Mouse (Mus musculus): Measurements from ENCODE around the gene C2cd2l.
A peak's percentile ranks its signal among the peaks of the same experiment; 100 is the strongest.
"Not testable (repeated sequence)": the region's sequence is repeated elsewhere in the genome, so short reads cannot be mapped to it uniquely, and the experiment has no call there.

The C2cd2l gene

DNA sequence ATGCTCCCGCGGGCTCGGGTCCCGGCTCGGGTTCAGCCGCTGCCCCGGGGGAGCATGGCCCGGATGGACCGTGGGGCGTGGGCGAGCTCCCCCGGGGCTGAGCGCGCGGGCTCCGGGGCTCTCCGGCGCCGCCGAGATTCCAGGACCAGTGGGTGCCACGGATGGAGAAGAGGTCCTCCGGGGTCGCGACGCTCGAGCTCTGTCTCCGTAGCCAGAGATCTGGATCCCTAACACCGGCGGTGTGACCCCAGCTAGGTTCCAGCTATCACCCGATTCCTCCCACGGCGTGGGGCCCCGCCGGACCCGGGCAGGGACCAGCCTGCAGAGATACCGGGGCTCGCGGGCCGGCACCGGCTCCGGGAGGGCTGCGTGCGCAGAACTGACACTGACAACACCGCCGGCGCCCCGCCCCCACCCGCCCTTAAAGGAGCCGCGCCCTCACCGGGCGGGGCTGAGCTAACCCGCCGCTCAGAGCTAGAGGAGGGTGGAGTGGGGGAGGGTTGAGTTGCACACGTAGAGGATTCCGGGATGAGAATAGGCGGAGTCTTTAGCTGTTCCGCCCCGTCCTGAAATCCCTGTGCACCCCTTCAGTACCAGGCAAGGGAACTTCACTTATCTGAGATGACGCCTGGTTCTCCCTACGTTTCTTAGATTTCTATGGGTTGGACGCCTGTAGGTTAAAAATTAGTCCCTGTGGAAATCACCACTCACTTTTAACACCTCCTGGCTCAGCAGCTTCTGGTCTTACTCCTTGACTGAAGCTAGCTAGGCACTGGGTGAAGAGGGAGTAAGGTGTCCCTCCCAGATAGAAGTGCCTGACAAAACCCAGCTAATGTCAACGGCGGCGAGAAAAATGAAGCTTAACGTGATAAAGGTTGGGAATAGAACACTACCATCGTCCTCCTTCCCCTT is at the start of gene C2cd2l:
Gene C2cd2l (minus strand): TSS at position 399 of the 912 bp plus-strand sequence.
- DNase-seq (ENCODE audit: low read depth, low spot score): peak; percentile 97

DNA sequence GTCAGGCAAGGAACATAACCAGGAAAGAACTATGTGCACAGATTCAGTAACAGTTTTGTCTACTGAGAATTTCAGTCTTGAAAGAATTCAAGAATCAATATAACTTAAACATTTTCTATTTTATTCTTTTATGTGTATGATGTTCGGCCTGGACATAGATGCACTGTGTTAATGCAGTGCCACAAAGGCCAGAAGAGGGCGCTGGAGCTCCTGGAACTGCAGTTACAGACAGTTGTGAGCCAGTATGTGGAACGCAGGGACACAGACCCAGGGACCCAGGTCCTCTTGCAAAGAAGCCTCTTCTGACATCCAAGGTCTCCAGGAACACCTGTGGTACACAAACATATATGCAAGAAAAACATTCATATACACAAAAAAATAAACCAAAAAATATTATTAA is 44.4 kb upstream of the C2cd2l start:
- peak; percentile 29 for DNase-seq (ENCODE audit: low read depth, low spot score)

DNA sequence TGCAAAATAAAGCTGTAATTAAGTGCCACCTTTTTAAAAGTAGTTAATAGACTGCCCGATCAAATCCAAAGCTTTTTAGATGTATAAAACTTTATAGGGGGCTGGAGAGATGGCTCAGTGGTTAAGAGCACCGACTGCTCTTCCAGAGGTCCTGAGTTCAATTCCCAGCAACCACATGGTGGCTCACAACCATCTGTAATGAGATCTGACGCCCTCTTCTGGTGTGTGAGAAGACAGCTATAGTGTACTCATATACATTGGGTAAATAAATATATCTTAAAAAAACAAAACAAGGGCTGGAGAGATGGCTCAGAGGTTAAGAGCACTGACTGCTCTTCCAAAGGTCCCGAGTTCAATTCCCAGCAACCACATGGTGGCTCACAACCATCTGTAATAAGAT is 41.8 kb upstream of the C2cd2l start:
- not testable (repeated sequence) for DNase-seq (ENCODE audit: low read depth, low spot score)

DNA sequence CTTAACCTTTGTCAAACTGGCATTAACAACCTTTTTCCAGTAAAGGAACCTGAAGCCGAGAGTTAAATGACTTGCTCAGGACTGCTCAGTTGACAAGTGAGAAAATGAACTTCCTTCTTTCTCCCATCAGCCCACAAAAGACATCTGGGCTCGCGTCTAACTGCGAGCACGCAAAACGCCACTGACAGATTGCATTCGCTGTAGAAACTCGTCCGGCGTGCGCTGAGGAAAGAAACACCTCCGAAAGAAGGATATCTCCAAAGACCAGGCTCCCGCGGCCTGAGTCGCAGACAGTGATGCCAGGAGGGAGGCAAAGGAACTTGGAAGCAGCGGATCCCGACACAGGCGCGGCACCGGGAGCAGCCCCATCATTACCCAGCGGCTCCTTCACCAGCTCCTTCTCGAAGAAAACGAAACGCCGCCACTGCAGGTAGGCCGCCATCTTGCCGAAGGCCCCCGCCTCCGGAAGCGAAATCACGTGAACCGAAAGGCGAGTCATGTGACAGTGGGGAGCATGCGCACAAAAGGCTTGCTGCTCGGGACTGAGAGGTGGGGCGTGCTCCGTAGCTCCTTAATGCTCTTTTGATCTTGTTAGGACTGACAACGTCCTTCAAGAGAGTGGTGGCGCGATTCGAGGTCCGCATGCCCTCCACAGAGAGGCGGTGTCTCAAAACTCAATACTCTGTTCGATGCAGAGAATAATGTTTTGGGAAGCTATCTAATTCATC is 41.3 kb upstream of the C2cd2l start, which contains the start of gene Vps11:
Gene Vps11 (minus strand): TSS at position 481 of the 728 bp plus-strand sequence.
- DNase-seq (ENCODE audit: low read depth, low spot score): peak; percentile 99

DNA sequence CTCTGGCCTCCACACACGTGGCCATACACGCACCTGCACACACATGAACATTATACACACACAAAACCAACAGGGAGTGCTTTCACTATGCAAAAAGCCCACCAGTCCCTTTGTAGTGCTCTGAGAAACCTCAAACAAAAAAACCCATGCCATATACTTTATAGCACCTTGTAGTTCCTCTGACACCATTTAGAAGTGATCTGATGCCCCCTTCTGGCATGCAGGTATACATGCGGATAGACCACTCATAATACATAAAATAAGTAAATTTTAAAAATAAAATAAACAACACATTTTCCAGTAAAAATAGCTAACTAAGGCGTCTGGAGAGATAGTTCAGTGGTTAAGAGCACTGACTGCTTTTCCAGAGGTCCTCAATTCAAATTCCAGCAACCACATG is 37.1 kb upstream of the C2cd2l start:
- DNase-seq (ENCODE audit: low read depth, low spot score): peak; percentile 41

DNA sequence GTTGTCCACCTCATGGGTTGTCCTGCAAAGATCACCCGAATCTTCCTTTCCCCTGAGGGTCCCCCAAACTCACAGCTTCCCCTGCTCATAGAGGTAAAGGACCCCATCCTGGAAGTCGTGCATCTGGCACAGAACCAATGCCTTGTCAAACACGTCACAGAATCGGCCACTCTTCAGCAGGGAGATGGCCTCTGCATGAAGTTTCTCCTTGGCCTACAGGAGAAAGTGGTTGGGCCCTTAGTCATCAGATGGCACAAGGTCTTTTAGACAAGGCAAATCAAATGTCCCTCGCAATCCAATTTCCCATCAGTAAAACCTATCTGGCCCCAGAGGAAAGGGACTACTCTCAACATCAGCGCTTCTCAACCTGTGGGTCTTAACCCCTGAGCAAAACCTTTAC is 33.1 kb upstream of the C2cd2l start:
- DNase-seq (ENCODE audit: low read depth, low spot score): no peak

DNA sequence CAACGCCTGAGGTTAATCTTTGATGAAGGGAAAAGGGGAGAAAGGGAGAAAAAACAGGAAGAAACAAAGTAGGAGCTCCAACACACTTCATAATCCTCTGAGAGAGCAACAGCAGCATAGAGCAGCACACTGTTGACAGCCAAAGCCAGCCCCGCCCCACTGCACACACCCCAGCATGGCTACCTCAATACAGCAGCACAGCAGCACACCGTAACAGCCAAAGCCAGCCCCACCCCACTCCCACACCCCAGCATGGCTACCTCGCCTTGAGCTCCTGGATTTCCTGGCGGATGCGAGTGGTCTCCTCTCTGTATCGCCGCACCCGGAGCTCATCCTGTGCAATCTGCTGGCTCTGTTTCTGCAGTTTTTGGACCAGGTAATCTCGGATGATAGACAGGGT is 32.3 kb upstream of the C2cd2l start:
- DNase-seq (ENCODE audit: low read depth, low spot score): no peak

DNA sequence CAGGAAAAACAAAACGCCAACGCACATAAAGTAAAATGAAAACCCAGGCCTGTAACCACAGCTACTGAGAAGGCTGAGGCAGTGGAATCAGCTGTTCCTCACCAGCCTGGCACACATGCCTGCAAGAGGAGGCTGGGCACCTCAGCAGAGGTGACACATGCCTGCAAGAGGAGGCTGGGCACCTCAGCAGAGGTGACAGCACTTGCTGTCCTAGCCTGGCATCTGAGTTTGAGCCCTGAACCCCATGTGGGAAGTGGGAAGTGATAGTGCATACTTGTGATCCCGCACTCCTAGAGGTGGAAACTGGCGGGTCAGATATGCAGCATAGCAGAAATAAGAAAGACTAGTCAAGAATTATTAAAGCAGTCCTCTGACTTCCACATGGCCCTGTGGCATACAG is 31.3 kb upstream of the C2cd2l start:
- DNase-seq (ENCODE audit: low read depth, low spot score): no peak

DNA sequence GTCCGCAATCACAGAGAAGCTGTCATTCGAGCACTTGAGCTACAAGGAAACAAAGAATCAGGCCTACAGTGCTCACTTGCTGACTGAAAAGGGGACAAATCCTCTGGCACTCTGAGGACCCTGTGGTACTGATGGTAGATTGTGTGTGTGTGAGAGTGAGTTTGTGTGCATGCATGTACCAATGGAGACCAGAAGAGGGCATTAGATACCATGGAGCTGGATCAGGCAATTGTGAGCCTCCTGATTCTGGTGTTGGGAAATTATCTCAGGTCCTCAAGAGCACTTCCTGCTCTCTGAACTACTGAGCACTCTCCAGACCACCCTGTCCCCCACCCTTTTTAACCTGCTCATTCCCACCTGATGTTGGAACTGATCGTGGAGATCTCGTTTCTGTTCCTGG is 28.5 kb upstream of the C2cd2l start:
- DNase-seq (ENCODE audit: low read depth, low spot score): no peak

DNA sequence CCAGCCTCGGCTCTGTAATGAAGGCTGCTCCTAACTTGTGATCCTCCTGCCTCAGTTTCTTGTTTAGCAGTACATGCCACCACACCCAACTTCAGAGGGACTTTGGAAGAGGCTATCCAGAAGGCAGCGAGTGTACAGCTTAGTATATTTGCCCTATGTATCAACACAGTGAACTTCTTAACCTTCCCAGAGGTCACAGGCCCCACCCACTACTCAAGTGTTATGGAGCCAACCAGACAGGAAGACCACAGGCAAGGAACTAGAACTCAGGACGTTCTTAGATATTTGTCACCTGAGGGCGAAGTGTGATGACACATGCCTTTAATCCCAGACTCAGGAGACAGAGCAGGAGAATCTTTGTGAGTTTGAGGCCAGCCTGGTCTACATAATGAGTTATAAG is 27.5 kb upstream of the C2cd2l start:
- DNase-seq (ENCODE audit: low read depth, low spot score): no peak

DNA sequence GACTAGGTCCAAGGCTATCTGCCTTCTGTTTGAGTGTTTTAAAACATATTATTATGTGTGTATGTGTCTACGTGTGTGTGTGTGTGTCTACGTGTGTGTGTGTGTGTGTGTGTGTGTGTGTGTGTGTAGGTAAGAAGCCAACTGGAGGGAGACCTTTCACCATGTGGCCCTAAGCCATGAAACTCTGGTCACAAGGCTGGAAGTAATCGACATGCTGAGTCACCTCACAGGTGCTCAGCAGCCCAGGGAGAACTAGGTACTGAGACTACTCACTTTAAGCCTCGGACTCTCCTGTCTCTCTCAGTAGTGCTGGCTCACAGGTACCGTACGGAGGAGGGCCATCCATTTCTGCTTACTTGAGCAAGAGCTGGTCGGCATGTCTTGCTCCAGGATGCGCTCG is 27.1 kb upstream of the C2cd2l start:
- DNase-seq (ENCODE audit: low read depth, low spot score): no peak

DNA sequence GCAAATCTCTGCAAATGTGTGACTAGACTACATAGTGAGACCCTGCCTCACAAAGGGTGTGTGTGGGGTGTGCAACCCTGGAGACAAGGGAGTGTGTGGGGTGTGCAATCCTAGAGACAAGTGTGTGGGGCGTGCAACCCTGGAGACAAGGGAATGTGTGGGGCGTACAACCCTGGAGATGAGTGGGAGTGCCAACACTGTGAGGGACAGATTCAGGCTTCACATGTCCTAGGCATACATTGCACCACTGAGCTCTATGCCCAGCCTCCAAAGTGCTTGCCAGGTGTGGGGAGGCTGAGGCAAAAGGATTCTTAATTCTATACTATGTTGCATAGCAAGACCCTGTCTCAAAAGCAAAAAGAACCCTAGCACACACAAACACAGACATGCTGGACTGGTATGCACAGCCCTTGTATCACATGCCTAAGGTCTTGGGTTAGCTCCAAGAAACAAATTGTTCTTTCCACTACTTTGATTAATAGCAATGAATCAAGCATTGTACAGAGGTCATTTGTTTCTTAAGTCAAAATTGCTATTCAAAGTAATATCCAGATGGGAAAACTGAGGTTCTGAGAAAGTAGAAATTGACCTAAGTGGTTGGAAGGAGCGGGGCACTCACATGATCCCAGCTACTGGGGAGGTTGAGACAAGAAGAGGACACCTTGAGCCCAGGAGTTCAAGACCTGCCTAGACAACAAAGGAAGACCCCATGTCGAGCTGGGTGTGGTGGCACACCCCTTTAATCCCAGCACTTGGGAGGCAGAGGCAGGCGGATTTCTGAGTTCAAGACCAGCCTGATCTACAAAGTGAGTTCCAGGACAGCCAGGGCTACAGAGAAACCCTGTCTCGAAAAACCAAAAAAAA is 25.7 kb upstream of the C2cd2l start:
- DNase-seq (ENCODE audit: low read depth, low spot score): no peak

DNA sequence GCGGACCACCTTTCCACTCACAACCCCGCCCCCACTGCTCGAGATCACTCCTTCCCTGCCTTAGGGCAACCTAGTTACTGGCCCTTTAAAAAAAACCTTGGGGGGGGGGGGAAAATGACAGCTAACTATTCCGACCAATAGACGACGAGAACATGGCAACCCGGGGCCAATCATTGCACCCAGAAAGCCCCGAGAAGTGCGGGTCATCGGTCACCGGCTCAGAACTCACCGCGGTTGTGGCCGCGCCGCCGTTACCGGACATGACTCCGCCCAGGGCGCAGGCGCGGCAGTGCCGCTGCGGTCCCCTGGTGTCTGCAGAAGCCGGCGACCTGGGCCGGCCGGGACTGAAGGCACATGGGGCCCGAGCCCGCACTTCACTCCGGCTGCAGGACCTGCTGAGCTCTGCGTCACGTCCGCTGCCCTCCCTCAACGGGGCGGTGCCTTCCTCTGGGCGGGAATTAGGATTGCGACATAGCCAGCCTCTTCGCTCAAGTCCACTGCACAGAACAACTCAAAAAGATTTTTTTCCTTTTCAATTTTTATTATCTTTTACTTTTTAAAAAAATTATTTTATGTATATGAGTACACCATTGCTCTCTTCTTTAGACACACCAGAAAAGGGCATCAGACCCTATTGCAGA is 23.8 kb upstream of the C2cd2l start, which contains the start of gene Hmbs:
Gene Hmbs (minus strand): TSS at position 448 of the 641 bp plus-strand sequence.
- DNase-seq (ENCODE audit: low read depth, low spot score): peak; percentile 88

DNA sequence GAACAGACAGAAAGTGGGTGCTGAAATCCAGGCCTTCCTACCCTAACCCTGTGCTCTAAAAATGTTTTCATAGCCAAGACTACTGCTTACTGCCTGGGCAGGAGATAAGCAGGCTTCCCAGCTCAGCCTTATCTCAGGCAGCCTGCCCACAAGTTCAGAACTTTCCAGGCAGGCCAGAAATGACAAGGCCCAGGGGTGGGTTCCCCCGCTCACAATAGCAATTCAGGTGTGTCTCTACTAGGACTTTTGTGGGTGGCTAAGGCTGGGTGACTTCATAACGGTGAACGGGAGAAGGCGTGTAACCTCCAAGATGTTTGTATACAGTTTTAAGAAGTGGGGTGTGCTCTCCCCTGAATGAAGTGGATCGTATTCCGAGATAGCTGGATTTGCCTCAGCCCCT is 23.2 kb upstream of the C2cd2l start:
- DNase-seq (ENCODE audit: low read depth, low spot score): no peak

DNA sequence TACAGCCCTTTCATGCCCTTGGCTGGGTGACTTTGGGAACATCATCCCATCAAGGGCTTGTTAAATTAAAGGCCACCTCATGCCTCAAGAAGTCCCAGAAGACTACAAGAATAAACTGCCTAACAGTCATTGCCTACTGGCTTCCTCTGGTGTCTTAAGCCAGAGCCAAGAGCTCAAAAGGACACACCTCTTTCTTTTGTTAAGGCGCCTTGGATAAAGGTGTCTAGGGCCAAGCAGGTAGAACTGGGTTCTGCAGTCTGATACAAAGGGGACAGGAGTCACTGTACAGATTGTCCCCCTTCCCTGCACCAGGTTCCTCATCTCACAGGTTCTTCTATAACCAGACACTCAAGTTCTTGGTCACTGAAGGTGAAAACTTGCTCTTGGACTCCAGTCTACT is 22.5 kb upstream of the C2cd2l start:
- DNase-seq (ENCODE audit: low read depth, low spot score): no peak

DNA sequence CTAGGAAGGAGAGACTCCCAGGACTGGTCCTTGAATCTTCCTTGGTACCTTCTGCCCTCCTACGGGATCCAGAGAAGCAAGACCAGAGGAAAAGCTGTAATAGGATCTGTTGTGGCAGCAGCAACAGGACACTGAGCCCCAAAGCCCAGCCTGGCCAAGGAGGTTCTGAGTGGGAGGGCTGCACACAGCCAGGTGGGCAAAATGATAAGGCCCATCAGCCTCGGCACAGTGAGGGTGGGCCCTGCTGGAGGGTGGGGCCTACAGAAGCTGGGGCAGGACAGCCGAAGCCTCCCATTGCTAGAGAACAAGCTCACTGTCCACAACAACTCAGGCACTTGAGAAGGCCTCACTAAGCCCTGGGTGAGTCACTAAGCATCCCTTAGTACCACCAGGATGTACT is 22.1 kb upstream of the C2cd2l start:
- DNase-seq (ENCODE audit: low read depth, low spot score): no peak

DNA sequence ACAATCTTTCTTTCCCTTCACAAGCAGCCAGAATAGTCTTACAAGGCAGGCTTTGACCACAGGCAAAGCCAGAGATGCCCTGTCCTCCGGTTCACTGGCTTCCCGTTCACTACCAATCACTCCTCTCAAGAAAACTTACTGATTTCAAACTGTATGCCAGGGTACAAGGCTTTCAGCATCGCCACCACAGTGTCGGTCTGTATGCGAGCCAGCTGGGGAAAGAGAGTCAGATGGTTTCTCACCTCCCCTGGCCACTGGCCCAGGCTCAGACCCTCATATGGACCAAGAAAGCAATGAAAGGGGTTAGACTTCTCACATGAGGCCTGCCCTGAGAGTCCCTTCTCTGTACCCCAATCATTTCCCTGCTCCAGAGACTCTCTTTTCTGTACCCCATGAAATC is 21.4 kb upstream of the C2cd2l start:
- no peak for DNase-seq (ENCODE audit: low read depth, low spot score)

DNA sequence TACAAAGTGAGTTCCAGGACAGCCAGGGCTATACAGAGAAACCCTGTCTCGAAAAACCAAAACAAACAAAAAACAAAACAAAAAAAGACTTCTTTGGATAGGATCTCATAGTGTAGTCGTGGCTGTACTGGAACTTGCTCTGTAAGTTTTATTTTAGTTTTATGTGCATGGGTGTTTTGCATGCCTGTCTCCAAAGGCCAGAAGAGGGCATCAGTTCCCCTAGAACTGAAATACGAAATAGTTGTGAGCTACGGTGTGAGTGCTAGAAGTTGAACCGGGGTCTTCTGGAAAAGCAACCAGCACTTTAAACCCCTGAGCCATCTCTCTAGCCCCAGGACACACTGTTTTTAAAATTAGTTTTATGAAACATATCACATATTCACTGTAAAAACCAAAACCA is 18.5 kb upstream of the C2cd2l start:
- DNase-seq (ENCODE audit: low read depth, low spot score): no peak

DNA sequence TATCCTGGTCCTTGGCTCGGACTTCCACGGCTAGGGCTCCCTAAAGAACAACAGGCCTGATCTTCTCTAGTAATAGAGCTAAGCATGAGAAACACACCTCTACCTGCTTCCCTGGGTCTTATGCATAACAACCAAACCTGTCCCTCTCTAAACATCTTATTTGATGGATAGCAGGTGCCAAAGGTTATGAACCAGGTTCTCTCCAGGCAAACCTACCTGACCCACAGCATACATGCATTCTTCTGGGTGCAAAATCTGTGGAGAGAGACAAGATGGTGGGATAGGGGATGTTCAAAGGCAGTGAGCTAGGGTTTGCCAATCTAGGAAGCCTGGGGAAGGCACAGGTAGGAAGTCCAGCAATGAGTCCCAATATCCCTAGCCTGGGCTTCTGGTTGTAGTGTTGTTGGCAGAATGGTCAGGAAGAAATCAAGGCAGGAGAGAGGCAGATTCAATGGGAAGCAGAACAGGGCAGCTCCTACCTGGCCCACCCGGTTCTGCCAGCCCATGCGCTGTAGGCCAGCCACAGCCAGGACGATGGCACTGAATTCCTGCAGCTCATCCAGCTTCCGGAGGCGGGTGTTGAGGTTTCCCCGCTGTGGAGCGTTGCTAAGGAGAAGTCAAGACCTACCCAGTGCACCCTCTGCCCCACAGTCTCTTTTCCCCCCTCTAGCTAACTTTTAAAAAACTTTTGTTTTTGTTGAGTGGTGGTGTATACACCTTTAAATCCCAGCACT is 17.5 kb upstream of the C2cd2l start:
- no peak for DNase-seq (ENCODE audit: low read depth, low spot score)

DNA sequence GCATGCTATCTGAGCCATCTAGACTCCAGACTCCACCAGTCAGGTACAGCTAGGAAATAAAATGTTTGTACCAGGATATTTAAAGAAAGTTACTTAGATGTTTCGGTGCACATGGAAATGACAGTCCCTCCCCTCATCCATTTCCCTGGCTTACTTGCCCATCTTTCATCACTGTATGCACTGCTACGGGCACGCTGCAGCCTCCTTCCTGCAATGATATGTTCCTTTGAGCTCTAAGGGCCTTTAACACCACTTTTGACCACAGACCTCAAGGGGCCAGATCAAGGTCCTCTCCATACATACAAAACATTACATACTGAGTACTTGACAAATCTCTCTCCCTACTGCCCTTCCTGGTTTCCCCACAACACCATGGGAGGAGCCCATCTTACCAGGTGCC is 16.9 kb upstream of the C2cd2l start:
- DNase-seq (ENCODE audit: low read depth, low spot score): no peak

DNA sequence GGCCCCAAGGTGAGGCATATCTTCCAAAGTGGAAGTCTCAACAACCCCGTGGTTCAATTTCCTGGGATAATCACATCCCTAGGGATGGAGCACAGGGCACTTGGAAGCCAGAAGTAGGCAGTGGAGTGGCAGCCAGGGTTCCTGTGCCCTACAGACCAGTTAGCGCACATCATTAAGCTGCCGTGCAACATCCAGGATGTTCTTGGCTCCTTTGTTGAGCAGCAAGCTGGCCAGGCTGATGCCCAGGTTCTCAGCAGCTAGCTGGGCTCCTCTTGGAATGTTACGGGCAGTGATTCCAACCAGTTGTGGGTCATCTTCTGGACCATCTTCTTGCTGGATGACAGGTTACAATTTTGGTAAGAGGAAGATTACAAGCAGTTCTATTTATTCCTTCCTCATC is 16.4 kb upstream of the C2cd2l start:
- DNase-seq (ENCODE audit: low read depth, low spot score): not testable (repeated sequence)
